Mouse (Mus musculus): ENCODE results near the gene Fbxo28. TPM values are rescaled to one million over a fixed set of nuclear protein-coding genes. Genes with fewer than 3 reads are reported as not detected.
"Not testable (repeated sequence)": the region's sequence is repeated elsewhere in the genome, so short reads cannot be mapped to it uniquely, and the experiment has no call there.

Fbxo28 gene
- polyA plus RNA-seq, 1 experiment from 2014 or later: 10.8 TPM

DNA sequence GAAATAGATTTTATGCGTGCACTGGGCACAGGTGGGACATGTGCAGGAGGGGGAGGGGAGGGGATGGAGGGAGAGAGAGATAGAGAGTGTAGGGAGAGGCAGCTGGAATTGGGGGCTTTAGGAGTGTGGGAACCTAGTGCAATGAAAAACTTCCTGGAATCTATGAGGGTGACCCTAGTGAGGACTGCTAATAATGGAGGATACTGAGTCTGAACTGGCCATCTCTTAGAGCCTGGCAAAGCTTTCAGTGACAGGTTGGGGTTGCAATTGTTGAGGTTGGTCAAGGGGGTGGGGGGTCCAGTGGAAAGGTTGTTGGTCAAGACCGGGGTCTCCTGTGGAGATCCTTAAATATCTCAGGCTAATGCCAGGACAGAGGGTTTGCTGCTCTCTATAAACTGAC is 31.1 kb downstream of the Fbxo28 start:
- WGBS: 87% methylated on average over 2 of the region's 2 CpGs
- Histone ChIP-seq H3K4me3 (no peak overlapping the region), H3K4me1 (replicated peaks) (no peaks in the 10 kb centered on the region), H3K9ac (no peak overlapping the region), H3K27ac (no peak overlapping the region), H3K27me3 (no peaks in the 10 kb centered on the region), H3K4me2 (no peak overlapping the region), H3K36me3 (peaks cover 23% of the 10 kb centered on the region), H3K9me3 (replicated peaks) (no peaks in the 10 kb centered on the region; the same call in 1 of the 2 replicates)
- ATAC-seq (replicated peaks; ENCODE audit: insufficient number of reproducible peaks, insufficient read depth, low FRiP score, low read depth): no peak

DNA sequence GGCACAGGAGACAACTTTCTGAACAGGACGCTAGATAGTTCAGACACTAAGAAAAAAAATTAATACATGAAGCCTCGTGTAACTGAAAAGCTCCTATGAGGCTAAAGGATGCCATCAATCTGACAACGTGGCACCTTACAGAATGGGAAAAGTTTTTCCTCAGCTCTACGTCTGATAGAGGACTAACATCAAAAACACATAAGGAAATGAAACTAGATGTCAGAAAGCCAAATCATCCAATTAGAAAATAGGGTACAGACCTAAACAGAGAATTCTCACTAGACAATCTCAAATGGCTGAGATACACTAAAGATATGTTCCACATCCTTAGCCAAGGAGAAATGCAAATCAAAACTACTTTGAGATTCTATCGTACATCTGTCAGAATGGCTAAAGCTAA is 32.0 kb downstream of the Fbxo28 start:
- H3K27me3 ChIP-seq: no peaks in the 10 kb centered on the region
- no peak overlapping the region for H3K9ac ChIP-seq
- H3K27ac ChIP-seq: no peak overlapping the region
- no peak for ATAC-seq (replicated peaks; ENCODE audit: insufficient number of reproducible peaks, insufficient read depth, low FRiP score, low read depth)
- WGBS: 75% methylated on average over 5 of the region's 5 CpGs
- no peaks in the 10 kb centered on the region for H3K4me1 ChIP-seq (replicated peaks)
- no peaks in the 10 kb centered on the region; the same call in 1 of the 2 replicates for H3K9me3 ChIP-seq (replicated peaks)
- H3K4me2 ChIP-seq: no peak overlapping the region
- H3K36me3 ChIP-seq: peaks cover 14% of the 10 kb centered on the region
- no peak overlapping the region for H3K4me3 ChIP-seq

DNA sequence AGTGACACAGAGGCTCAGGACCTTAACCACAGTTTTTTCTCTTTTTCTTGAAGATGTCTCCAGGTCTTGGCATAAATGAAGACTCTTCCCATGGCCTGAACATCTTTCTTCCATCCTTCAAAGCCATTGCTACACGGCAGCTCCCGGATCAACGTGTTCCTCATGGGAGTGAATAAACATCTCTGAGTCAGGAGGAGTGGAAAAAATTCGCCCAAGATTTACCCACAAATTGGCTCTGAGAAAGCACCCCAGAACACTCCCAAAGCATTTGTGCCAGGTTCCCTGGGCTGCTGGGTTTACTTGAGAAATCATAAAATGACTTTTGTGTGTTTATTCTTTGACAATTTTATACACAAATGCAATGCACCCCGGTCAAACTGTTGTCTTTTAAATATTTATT is 38.5 kb downstream of the Fbxo28 start:
- Histone ChIP-seq H3K4me3 (no peak overlapping the region), H3K9ac (no peak overlapping the region), H3K4me2 (no peak overlapping the region), H3K9me3 (replicated peaks) (no peaks in the 10 kb centered on the region), H3K27ac (no peak overlapping the region), H3K4me1 (replicated peaks) (no peaks in the 10 kb centered on the region), H3K27me3 (no peaks in the 10 kb centered on the region), H3K36me3 (no peaks in the 10 kb centered on the region)
- WGBS: 85% methylated on average over 5 of the region's 5 CpGs
- ATAC-seq (replicated peaks; ENCODE audit: insufficient number of reproducible peaks, insufficient read depth, low FRiP score, low read depth): no peak

DNA sequence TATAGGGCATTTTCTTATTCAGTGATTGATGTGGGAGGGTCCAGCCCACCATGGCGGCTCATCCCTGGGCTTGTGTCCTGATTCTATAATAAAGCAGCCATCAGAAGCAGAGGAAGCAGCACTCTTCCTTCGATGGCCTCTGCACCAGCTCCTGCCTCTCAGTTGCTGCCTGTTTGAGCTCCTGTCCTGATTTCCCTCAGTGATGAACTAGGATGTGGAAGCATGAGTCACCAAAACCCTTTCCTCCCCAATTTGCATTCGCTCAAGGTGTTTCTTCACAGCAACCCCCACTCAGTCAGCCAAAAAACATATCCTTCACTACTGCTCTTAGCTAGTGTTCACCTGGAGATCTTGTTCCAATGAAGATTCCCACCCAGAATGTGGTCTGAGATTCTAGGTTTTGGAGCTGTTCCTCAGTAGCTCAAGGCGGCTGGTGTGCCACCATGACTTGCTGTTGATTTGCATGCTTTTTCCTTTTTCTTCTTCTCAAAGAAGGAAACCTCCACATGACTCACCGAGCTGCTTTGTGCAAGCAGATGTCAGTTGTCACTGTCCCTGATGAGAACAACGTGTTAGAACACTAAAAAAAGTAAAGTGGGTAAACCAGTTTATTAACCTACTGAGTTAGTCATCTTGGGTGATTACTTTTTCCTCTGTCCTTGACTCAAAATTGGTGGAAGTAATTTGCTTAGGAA is 39.1 kb downstream of the Fbxo28 start:
- no peak overlapping the region for H3K9ac ChIP-seq
- no peak overlapping the region for H3K4me2 ChIP-seq
- no peaks in the 10 kb centered on the region for H3K36me3 ChIP-seq
- 68% methylated on average over 6 of the region's 6 CpGs for WGBS
- H3K27me3 ChIP-seq: no peaks in the 10 kb centered on the region
- no peak overlapping the region for H3K27ac ChIP-seq
- no peak for ATAC-seq (replicated peaks; ENCODE audit: insufficient number of reproducible peaks, insufficient read depth, low FRiP score, low read depth)
- no peaks in the 10 kb centered on the region for H3K9me3 ChIP-seq (replicated peaks)
- no peaks in the 10 kb centered on the region for H3K4me1 ChIP-seq (replicated peaks)
- no peak overlapping the region for H3K4me3 ChIP-seq

DNA sequence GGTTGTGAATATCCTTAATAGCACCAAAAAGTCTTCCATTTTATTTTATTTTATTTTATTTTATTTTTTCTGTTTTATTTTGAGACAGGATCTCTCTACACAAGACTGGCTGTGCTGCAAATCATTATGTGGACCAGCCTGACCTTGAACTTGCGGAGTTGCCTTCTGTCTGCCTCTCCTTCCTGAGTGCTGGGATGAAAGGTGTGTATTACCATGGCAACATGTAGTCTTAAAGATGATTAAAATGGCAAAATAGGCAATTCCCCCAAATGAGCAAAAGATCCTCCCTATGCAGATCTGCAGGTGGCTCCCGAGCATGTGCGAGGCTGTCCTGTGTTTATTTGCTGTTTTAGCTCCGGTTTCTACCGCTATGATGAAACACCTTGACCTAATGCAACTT is 43.6 kb downstream of the Fbxo28 start:
- Histone ChIP-seq H3K27me3 (no peaks in the 10 kb centered on the region), H3K9ac (no peak overlapping the region), H3K4me2 (no peak overlapping the region), H3K27ac (no peak overlapping the region), H3K9me3 (replicated peaks) (no peaks in the 10 kb centered on the region), H3K4me1 (replicated peaks) (no peaks in the 10 kb centered on the region), H3K4me3 (no peak overlapping the region), H3K36me3 (no peaks in the 10 kb centered on the region)
- 96% methylated on average over 5 of the region's 5 CpGs for WGBS
- no peak for ATAC-seq (replicated peaks; ENCODE audit: insufficient number of reproducible peaks, insufficient read depth, low FRiP score, low read depth)

DNA sequence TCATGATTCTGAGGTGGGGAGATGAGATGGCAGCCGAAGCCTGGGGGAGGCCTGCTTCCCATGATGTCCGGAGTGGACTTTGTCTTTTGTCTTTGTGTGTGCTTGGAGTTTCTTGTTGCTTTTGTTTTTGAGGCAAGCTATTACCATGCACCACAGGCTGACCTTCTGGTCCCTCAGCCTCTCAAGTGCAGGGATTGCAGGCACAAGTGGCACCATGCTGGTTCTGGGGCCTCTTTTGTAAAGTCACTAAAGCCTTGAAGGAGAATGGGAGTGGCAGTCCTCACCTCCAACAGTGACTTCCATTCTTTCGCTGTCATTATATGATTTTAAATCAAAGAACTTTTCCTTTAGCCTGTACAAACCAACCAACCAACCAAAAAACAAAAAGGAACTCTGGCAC is 44.2 kb downstream of the Fbxo28 start:
- Histone ChIP-seq H3K9me3 (replicated peaks) (no peaks in the 10 kb centered on the region), H3K4me2 (no peak overlapping the region), H3K4me1 (replicated peaks) (no peaks in the 10 kb centered on the region), H3K4me3 (no peak overlapping the region), H3K27ac (no peak overlapping the region), H3K9ac (no peak overlapping the region), H3K36me3 (no peaks in the 10 kb centered on the region), H3K27me3 (no peaks in the 10 kb centered on the region)
- 76% methylated on average over 3 of the region's 3 CpGs for WGBS
- ATAC-seq (replicated peaks; ENCODE audit: insufficient number of reproducible peaks, insufficient read depth, low FRiP score, low read depth): no peak

DNA sequence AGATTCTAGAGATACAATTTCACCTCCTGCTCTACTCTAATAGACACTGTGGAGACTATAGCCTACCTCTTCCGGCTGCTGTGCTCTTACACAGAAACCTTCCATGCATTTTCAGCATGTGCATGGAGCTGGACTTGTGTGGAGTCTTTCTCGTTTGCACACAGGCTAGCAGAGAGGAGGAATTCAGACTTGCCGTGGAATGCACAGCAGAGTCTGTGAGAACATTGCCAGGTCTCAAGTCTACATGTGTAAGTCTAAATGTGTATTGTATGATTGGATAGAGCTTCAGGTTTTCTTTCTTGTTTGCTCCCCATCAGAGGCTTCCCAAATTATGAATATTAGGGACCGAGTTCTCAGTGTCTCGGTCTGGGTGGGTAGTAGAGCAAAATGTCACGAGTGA is 44.6 kb downstream of the Fbxo28 start:
- Histone ChIP-seq H3K4me1 (replicated peaks) (no peaks in the 10 kb centered on the region), H3K4me3 (no peak overlapping the region), H3K4me2 (no peak overlapping the region), H3K9ac (no peak overlapping the region), H3K9me3 (replicated peaks) (no peaks in the 10 kb centered on the region), H3K27ac (no peak overlapping the region), H3K27me3 (no peaks in the 10 kb centered on the region), H3K36me3 (no peaks in the 10 kb centered on the region)
- WGBS: 82% methylated on average over 6 of the region's 6 CpGs
- no peak for ATAC-seq (replicated peaks; ENCODE audit: insufficient number of reproducible peaks, insufficient read depth, low FRiP score, low read depth)

DNA sequence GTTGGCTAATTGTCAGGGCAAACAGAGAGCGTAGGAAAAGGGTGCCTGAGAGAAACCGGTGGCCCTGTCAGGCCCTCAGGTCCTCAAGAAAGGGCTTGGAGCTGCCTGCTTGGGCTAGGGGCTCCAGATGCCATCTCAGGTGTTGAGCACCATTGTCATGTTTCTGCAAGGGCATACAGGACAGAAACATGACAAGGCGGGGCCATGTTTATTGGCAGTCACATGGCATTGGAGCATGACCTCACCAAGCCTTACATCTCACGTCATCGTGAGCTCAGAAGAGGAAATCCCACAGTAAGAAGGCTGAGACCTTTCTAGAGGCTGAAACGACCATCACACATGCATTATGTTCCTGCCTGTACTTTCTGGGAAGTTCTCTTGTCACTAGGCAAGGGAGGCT is 45.3 kb downstream of the Fbxo28 start:
- Histone ChIP-seq H3K9me3 (replicated peaks) (no peaks in the 10 kb centered on the region), H3K36me3 (no peaks in the 10 kb centered on the region), H3K27ac (no peak overlapping the region), H3K27me3 (no peaks in the 10 kb centered on the region), H3K4me1 (replicated peaks) (no peaks in the 10 kb centered on the region), H3K9ac (no peak overlapping the region), H3K4me3 (no peak overlapping the region), H3K4me2 (no peak overlapping the region)
- ATAC-seq (replicated peaks; ENCODE audit: insufficient number of reproducible peaks, insufficient read depth, low FRiP score, low read depth): no peak
- 75% methylated on average over 6 of the region's 6 CpGs for WGBS

DNA sequence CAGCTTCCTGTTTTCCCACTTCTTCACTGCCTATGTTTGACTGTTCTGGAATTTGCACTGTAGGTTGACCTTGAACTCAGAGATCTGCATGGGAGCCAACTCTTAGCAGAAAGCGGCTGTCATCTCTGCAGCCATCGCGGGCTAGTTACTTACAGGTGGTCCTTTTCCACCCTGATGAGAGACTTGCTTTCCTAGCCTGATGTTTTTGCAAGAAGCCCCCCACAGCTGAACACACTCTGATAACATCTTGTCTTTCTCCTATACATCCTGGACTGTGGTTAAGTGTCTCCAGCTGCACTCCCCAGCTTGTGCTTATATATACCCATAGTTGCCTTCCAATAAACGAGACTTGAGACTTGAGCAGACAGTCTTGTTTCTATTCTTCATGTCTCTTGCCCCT is 49.1 kb downstream of the Fbxo28 start:
- WGBS: 41% methylated on average over 4 of the region's 4 CpGs
- Histone ChIP-seq H3K27me3 (no peaks in the 10 kb centered on the region), H3K9ac (no peak overlapping the region), H3K9me3 (replicated peaks) (no peaks in the 10 kb centered on the region), H3K27ac (no peak overlapping the region), H3K4me1 (replicated peaks) (no peaks in the 10 kb centered on the region), H3K36me3 (no peaks in the 10 kb centered on the region), H3K4me2 (no peak overlapping the region), H3K4me3 (no peak overlapping the region)
- no peak for ATAC-seq (replicated peaks; ENCODE audit: insufficient number of reproducible peaks, insufficient read depth, low FRiP score, low read depth)

DNA sequence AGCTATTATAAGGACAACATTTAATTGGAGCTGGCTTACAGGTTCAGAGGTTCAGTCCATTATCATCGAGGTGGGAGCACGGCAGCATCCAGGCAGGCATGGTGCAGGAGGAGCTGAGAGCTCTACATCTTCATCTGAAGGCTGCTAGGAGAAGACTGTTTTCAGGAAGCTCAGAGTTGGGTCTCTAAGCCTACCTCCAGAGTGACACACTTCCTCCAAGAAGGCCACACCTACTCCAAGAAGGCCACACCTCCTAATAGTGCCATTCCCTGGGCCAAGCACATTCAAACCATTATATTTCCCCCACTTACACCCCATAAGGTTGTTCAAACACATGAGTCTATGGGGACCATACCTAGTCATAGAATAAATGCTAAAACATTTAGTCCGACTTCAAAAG is 50.7 kb downstream of the Fbxo28 start:
- not testable (repeated sequence) for H3K36me3 ChIP-seq; H3K4me3 ChIP-seq; H3K4me1 ChIP-seq (replicated peaks); H3K9ac ChIP-seq; H3K4me2 ChIP-seq; H3K9me3 ChIP-seq (replicated peaks); ATAC-seq (replicated peaks; ENCODE audit: insufficient number of reproducible peaks, insufficient read depth, low FRiP score, low read depth); H3K27me3 ChIP-seq; H3K27ac ChIP-seq
- WGBS: 88% methylated on average over 3 of the region's 3 CpGs

DNA sequence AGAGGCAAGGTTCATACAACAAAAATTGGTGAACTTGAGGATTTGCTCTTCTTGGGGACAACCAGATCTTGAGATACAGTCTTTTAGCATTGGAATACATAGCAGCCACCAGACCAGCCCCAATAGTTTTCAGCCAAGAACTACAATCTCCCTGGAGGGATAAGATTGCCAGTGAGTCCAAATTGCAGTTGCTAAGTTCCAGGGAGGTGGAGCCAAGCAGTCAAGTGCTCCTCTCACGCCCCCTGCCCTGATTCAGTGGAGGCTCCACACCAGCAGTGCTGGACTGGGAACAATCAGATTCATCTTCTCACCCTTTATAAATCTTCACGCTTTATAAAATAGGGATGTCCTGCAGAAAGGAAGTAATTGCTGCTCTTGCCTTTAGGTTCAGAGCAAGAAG is 51.6 kb downstream of the Fbxo28 start:
- H3K36me3 ChIP-seq: no peaks in the 10 kb centered on the region
- H3K4me3 ChIP-seq: no peak overlapping the region
- no peaks in the 10 kb centered on the region for H3K9me3 ChIP-seq (replicated peaks)
- H3K4me1 ChIP-seq (replicated peaks): no peaks in the 10 kb centered on the region
- no peak overlapping the region for H3K27ac ChIP-seq
- H3K9ac ChIP-seq: no peak overlapping the region
- H3K27me3 ChIP-seq: no peaks in the 10 kb centered on the region
- no peak overlapping the region for H3K4me2 ChIP-seq
- ATAC-seq (replicated peaks; ENCODE audit: insufficient number of reproducible peaks, insufficient read depth, low FRiP score, low read depth): no peak
- 52% methylated on average over 2 of the region's 2 CpGs for WGBS

DNA sequence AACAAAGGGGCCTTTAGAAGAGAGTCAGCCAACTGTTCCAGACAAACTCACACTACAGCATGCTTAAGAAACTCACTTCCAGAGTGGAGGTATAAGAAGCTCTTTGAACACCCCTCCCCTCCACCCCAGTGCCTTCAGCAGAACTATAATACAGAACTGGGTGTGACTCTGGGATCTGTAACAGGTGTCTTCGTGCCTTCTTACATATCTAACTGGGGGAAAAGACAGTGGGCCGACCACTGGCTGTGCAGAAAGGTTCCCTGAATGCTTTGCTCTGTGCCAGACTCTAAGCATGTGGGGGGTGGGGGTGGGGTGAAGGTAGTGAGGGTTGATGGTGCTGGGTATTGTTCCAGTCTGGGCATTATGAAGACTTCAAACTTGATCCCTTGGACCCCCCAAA is 52.8 kb downstream of the Fbxo28 start:
- Histone ChIP-seq H3K27me3 (no peaks in the 10 kb centered on the region), H3K4me2 (no peak overlapping the region), H3K9ac (no peak overlapping the region), H3K27ac (no peak overlapping the region), H3K4me1 (replicated peaks) (no peaks in the 10 kb centered on the region), H3K36me3 (no peaks in the 10 kb centered on the region), H3K4me3 (no peak overlapping the region), H3K9me3 (replicated peaks) (no peaks in the 10 kb centered on the region)
- WGBS: 73% methylated on average over 2 of the region's 2 CpGs
- no peak for ATAC-seq (replicated peaks; ENCODE audit: insufficient number of reproducible peaks, insufficient read depth, low FRiP score, low read depth)
